Mouse (Mus musculus) heart, embryonic 13.5 days (tissue): ENCODE data around the gene Vmn1r212. TPM values are rescaled to one million over a fixed set of nuclear protein-coding genes. Genes with fewer than 3 reads are reported as not detected.
"Not testable (repeated sequence)": the region's sequence is repeated elsewhere in the genome, so short reads cannot be mapped to it uniquely, and the experiment has no call there.

Experiments
- ATAC-seq: fragments of 200-750 bp; cut with Nextera tagmentation; 2 replicates; pipeline ENCODE4 v1.8.0; 2017; ENCODE audit warnings: moderate TSS enrichment; ENCODE audit not compliant: insufficient number of reproducible peaks, low FRiP score, low TSS enrichment; ENCODE audit errors: extremely low read depth
- H3K27ac ChIP-seq: fragments of 300-500 bp; sonication (generic); replicated peaks from 2 replicates; pipeline ENCODE4 v1.5.1; 2015; ENCODE audit warnings: moderate library complexity, mild to moderate bottlenecking, inconsistent platforms
- H3K27me3 ChIP-seq: fragments of 300-500 bp; sonication (generic); replicated peaks from 2 replicates; pipeline ENCODE4 v1.6.1; 2015; ENCODE audit warnings: mild to moderate bottlenecking, inconsistent platforms
- H3K36me3 ChIP-seq: fragments of 300-500 bp; sonication (generic); 2 replicates; pipeline ENCODE4 v1.6.1; 2015; ENCODE audit warnings: mild to moderate bottlenecking, inconsistent platforms
- H3K4me1 ChIP-seq: fragments of 300-500 bp; sonication (generic); 2 replicates; pipeline ENCODE4 v1.6.1; 2015; ENCODE audit warnings: inconsistent platforms
- H3K4me2 ChIP-seq: fragments of 300-500 bp; sonication (generic); 2 replicates; pipeline ENCODE4 v1.6.1; 2015; ENCODE audit warnings: inconsistent platforms, mild to moderate bottlenecking, moderate library complexity
- H3K4me3 ChIP-seq: fragments of 300-500 bp; sonication (generic); 2 replicates; pipeline ENCODE4 v1.5.1; 2015; ENCODE audit warnings: moderate library complexity, mild to moderate bottlenecking, inconsistent platforms
- H3K9ac ChIP-seq: fragments of 300-500 bp; sonication (generic); 2 replicates; pipeline ENCODE4 v1.6.1; 2015; ENCODE audit warnings: inconsistent platforms, mild to moderate bottlenecking, moderate library complexity
- H3K9me3 ChIP-seq: fragments of 300-500 bp; sonication (generic); 2 replicates; pipeline ENCODE4 v1.6.1; 2016; ENCODE audit warnings: inconsistent platforms
- WGBS: fragments of 180-500 bp; shearing (Covaris S2); methylation state at CpG from one replicate; pipeline ENCODE4 v1.1.7; 2015; ENCODE audit warnings: mixed read lengths; 5-methylcytosine and 5-hydroxymethylcytosine counted together
- polyA plus RNA-seq: library from polyadenylated mRNA; unstranded; fragments of >200 nt; fragmentation: Nextera tagmentation; extraction: Ambion mirVana; gene quantifications from 2 replicates; pipeline ENCODE4 v1.2.1, GENCODE M21; 2015

The Vmn1r212 gene
- not detected in 2 replicates for polyA plus RNA-seq

GRCm38 (mm10) chr13:22884105-22884504, at the start of gene Vmn1r212:
Vmn1r212 (minus strand) TSS chr13:22884205.
- Histone ChIP-seq H3K4me3 (no peak within 1 kb of the TSS), H3K9ac (no peak within 1 kb of the TSS), H3K9me3 (no peaks in the 10 kb centered on the region), H3K27me3 (no peaks in the 10 kb centered on the region), H3K4me2 (no peak within 1 kb of the TSS), H3K36me3 (no peaks in the 10 kb centered on the region), H3K4me1 (no peaks in the 10 kb centered on the region), H3K27ac (no peak within 1 kb of the TSS)
- WGBS = 64% methylated on average over 4 of the region's 4 CpGs
- ATAC-seq = no peak

GRCm38 (mm10) chr13:22879257-22879656, 4.7 kb downstream of the Vmn1r212 start:
- H3K36me3 ChIP-seq = no peaks in the 10 kb centered on the region
- no peak overlapping the region for H3K4me3 ChIP-seq
- no peaks in the 10 kb centered on the region for H3K4me1 ChIP-seq
- H3K27me3 ChIP-seq = no peaks in the 10 kb centered on the region
- H3K27ac ChIP-seq = no peak overlapping the region
- no peak for ATAC-seq
- H3K4me2 ChIP-seq = no peak overlapping the region
- WGBS = 94% methylated on average over 1 of the region's 1 CpGs
- no peaks in the 10 kb centered on the region for H3K9me3 ChIP-seq
- H3K9ac ChIP-seq = no peak overlapping the region

GRCm38 (mm10) chr13:22857461-22857860, 26.5 kb downstream of the Vmn1r212 start, which contains the start of gene Vmn1r211:
Vmn1r211 (minus strand) TSS chr13:22857561.
- no peak for ATAC-seq
- Histone ChIP-seq H3K27me3 (no peaks in the 10 kb centered on the region), H3K4me1 (no peaks in the 10 kb centered on the region), H3K9ac (no peak within 1 kb of the TSS), H3K4me2 (no peak within 1 kb of the TSS), H3K36me3 (no peaks in the 10 kb centered on the region), H3K27ac (no peak within 1 kb of the TSS), H3K4me3 (no peak within 1 kb of the TSS), H3K9me3 (no peaks in the 10 kb centered on the region)
- 48% methylated on average over 1 of the region's 1 CpGs for WGBS

- Histone ChIP-seq H3K9ac (no peak overlapping the region), H3K27ac (no peak overlapping the region), H3K27me3 (no peaks in the 10 kb centered on the region), H3K36me3 (no peaks in the 10 kb centered on the region), H3K4me2 (no peak overlapping the region), H3K4me3 (no peak overlapping the region), H3K4me1 (no peaks in the 10 kb centered on the region), H3K9me3 (no peaks in the 10 kb centered on the region)
- ATAC-seq = no peak
- 61% methylated on average over 4 of the region's 4 CpGs for WGBS
Observed at GRCm38 (mm10) chr13:22854760-22855159, 29.2 kb downstream of the Vmn1r212 start.

GRCm38 (mm10) chr13:22846798-22847197, 37.2 kb downstream of the Vmn1r212 start:
- Histone ChIP-seq H3K4me2 (no peak overlapping the region), H3K27ac (no peak overlapping the region), H3K4me1 (no peaks in the 10 kb centered on the region), H3K9ac (no peak overlapping the region), H3K9me3 (no peaks in the 10 kb centered on the region), H3K36me3 (no peaks in the 10 kb centered on the region), H3K27me3 (no peaks in the 10 kb centered on the region), H3K4me3 (no peak overlapping the region)
- 69% methylated on average over 1 of the region's 1 CpGs for WGBS
- ATAC-seq = no peak

- not testable (repeated sequence) for H3K27ac ChIP-seq, H3K4me1 ChIP-seq, H3K9me3 ChIP-seq, H3K9ac ChIP-seq, H3K36me3 ChIP-seq, H3K4me2 ChIP-seq, H3K4me3 ChIP-seq, H3K27me3 ChIP-seq, ATAC-seq
- WGBS = 60% methylated on average over 3 of the region's 3 CpGs
Observed at GRCm38 (mm10) chr13:22844304-22844703, 39.7 kb downstream of the Vmn1r212 start.

Other genes with a start within 250 kb of the Vmn1r212 start
- gene Vmn1r207-ps, start 154.6 kb downstream of the Vmn1r212 start, polyA plus RNA-seq = not detected in 2 replicates
- not detected in 2 replicates for gene Vmn1r208, start 106.8 kb downstream of the Vmn1r212 start, polyA plus RNA-seq
- not detected in 2 replicates for gene Vmn1r209, start 74.5 kb downstream of the Vmn1r212 start, polyA plus RNA-seq
- not detected in 2 replicates for gene Vmn1r210, start 52.9 kb downstream of the Vmn1r212 start, polyA plus RNA-seq
- not detected in 2 replicates for gene Vmn1r211, start 26.6 kb downstream of the Vmn1r212 start, polyA plus RNA-seq
- not detected in 2 replicates for gene Vmn1r213, start 123.5 kb upstream of the Vmn1r212 start, polyA plus RNA-seq
- not detected in 2 replicates for gene Vmn1r214, start 146.2 kb upstream of the Vmn1r212 start, polyA plus RNA-seq
- not detected in 2 replicates for gene Vmn1r215, start 183.8 kb upstream of the Vmn1r212 start, polyA plus RNA-seq
- gene Vmn1r217, start 234.0 kb upstream of the Vmn1r212 start, polyA plus RNA-seq = not detected in 2 replicates
- gene Vmn1r218, start 248.9 kb upstream of the Vmn1r212 start, polyA plus RNA-seq = not detected in 2 replicates